Mouse (Mus musculus): Measurements from ENCODE around the gene Kdm5d.

Kdm5d gene

DNA sequence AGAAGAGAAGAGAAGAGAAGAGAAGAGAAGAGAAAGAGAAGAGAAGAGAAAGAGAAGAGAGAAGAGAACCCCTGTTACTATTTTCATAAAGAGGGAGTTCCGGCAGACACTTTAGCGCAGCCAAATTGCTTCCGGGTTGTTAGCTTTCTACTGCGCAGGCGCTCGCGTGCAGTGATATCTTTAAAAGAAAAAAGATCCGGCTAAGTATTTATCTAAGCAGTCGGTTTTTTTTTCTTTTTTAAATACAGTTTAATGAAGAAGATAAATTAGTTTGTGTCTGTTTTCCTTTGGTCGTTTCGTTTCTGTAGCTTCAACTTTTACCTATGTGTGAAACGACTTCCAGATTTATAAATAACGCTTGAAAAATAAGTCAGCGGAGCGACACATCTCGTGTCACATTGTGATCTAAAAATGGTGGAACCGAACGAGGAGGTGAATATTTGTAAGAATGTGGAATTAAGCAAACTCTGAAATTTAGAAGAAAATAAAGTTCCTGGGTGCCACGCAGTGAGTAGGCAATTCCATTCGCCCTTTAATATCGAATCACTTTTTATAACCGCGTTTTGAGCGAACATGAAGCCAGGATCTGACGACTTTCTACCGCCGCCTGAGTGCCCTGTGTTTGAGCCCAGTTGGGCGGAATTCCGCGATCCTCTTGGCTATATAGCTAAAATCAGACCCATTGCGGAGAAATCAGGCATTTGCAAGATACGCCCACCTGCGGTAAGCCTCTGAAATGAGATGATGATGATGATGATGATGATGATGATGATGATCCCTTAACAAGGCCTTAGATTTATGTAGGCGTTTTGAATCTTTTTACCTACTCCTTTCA lies at the start of gene Kdm5d:
Gene Kdm5d (plus strand): TSS at position 396 of the 835 bp plus-strand sequence.
- DNase-seq, result peak; percentile 67

DNA sequence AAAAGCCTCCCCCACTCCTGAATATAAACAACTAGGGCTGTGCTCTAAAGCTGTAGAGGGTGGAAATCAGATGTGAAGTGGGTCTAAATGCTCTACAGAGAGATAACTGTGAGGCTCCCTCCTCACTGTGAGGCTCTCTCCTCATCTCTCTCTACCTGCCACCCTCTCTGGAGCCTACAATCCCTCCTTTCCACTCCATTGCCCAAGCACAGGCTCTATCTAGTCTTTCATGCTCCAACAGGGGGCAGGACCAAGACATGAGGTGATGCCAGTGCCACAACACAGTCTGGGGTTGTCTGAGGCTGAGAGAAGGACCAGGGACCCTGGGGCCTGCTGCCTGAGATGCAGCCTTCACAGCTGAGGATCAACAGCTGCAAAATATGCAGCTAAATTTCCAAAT lies 25.2 kb upstream of the Kdm5d start:
- no peak for DNase-seq

DNA sequence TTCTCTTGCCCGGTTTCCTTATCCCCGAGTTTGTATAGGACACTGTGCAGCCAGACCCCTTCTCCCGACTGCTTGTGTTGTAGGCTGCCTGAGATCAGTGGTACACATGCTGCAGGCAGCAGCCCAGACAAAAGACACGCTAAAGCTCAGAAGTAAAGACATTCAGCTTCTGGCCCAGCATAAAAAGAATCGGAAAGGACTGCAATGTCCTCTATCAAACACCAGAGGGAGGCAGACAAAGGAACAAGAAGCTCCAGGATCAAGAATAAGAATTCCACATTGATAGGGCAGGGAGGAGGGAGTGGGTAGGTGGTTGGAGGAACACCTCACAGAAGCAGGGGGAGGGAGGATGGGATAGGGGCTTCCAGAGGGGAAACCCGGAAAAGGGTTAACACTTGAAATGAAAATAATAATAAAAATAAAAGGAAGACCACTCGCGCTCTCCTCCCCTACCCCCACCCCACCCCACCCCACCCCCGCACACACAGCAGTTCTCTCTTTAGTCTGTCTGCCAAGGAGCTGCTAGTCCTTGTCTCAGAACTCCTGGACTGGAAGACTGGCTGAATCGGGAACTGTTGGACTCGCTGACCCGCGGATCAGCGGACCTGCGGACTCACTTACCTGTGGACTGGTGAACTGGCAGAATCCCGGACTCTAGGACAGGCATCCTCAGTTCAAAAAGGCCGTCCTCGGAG lies 24.6 kb upstream of the Kdm5d start:
- DNase-seq, result peak; percentile 0
